Mouse (Mus musculus): ENCODE results near the gene Olfr1176.

Olfr1176 gene

GRCm38 (mm10) chr2:88336421-88336820, at the start of gene Olfr1176:
Olfr1176 (plus strand) TSS chr2:88336721.
- no peak for DNase-seq (ENCODE audit: low spot score)

- DNase-seq (ENCODE audit: low spot score), result no peak
These were observed 21.5 kb upstream of the Olfr1176 start, which contains the start of gene Olfr1174-ps for GRCm38 (mm10) chr2:88315035-88315434. Olfr1174-ps (minus strand) TSS chr2:88315135.

GRCm38 (mm10) chr2:88327115-88327514, 9.4 kb upstream of the Olfr1176 start, which contains the start of gene Olfr1175-ps:
Olfr1175-ps (minus strand) TSS chr2:88327215.
- no peak for DNase-seq (ENCODE audit: low spot score)

GRCm38 (mm10) chr2:88346392-88346791, 9.9 kb downstream of the Olfr1176 start, which contains the start of gene Olfr1177-ps:
Olfr1177-ps (minus strand) TSS chr2:88346492.
- DNase-seq (ENCODE audit: low spot score), result no peak

GRCm38 (mm10) chr2:88356304-88356703, 19.8 kb downstream of the Olfr1176 start:
- DNase-seq (ENCODE audit: low spot score), result no peak

GRCm38 (mm10) chr2:88386762-88387161, 50.2 kb downstream of the Olfr1176 start, which contains the start of gene Olfr1178:
Olfr1178 (plus strand) TSS chr2:88387062.
- DNase-seq (ENCODE audit: low spot score), result no peak
